Mouse (Mus musculus) lung, adult 18-20 months (tissue): ENCODE data around the gene Pias1.

ENCODE experiments used
- DNase-seq, 2 experiments: peaks; one replicate each; pipeline ENCODE4 v3.0.0; 2022; ENCODE audit warnings: mixed read lengths in 2 of 2

The Pias1 gene

GRCm38 (mm10) chr9:62851571-62851970 lies 136.2 kb downstream of the Pias1 start:
- no peak for DNase-seq

GRCm38 (mm10) chr9:62848641-62849040 lies 139.1 kb downstream of the Pias1 start:
- no peak for DNase-seq

GRCm38 (mm10) chr9:62847694-62848093 lies 140.0 kb downstream of the Pias1 start:
- peak; percentile 80 to 86 for DNase-seq

GRCm38 (mm10) chr9:62844461-62844860 lies 143.3 kb downstream of the Pias1 start:
- no peak for DNase-seq

GRCm38 (mm10) chr9:62843356-62844024 lies 144.2 kb downstream of the Pias1 start:
- no peak for DNase-seq

- peak; percentile 35 to 54 for DNase-seq
Measured at GRCm38 (mm10) chr9:62839172-62839770, 148.5 kb downstream of the Pias1 start.

- peak; percentile 88 to 91 for DNase-seq
Measured at GRCm38 (mm10) chr9:62838506-62839171, 149.1 kb downstream of the Pias1 start, which contains the start of gene Cln6. Gene Cln6, plus strand, starts transcription at chr9:62838785.

GRCm38 (mm10) chr9:62838146-62838505 lies 149.6 kb downstream of the Pias1 start:
- no peak for DNase-seq

- no peak for DNase-seq
Measured at GRCm38 (mm10) chr9:62837611-62838010, 150.1 kb downstream of the Pias1 start.

GRCm38 (mm10) chr9:62835705-62836446 lies 151.8 kb downstream of the Pias1 start:
- no peak for DNase-seq

- DNase-seq = no peak
Measured at GRCm38 (mm10) chr9:62834906-62835305, 152.8 kb downstream of the Pias1 start.

- DNase-seq = no peak
Measured at GRCm38 (mm10) chr9:62829877-62830276, 157.8 kb downstream of the Pias1 start.

GRCm38 (mm10) chr9:62828662-62829086 lies 159.1 kb downstream of the Pias1 start:
- DNase-seq = peak; percentile 97 to 98
